Mouse (Mus musculus) adrenal gland, adult (tissue): ENCODE measurements at regions not wholly inside any gene's neighbourhood (a gene's known extent, or its start where the extent isn't known, plus 50 kb on each side); places are given as distances from the start of the nearest gene placed in this dataset.
A peak's percentile ranks its signal among the peaks of the same experiment; 100 is the strongest.

ENCODE experiments used
- DNase-seq, 2 experiments: peaks; one replicate each; pipeline ENCODE4 v3.0.0; 2022 to 2023; ENCODE audit warnings: low spot score in 1 of 2; ENCODE audit not compliant: inconsistent age in 2 of 2

DNA sequence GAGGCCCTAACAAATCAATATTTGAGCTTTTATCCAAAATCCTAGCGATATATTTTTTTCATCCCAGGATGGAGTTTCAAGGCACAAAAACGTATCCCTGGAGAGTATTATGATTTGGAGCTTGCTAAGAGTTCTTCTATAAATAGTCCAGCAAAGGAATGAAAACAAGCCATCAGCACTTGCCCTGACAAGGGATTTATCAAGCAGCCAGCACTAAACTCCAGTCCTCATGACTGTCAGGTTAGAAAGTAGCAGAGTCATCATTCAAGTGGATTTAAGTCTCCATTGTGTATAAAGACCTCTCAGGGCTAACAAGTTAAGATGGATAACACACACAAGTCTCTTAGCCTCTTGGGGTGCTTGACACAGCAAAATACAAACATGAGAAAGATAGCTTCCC lies 148.6 kb upstream of the Ust start:
- DNase-seq: no peak

DNA sequence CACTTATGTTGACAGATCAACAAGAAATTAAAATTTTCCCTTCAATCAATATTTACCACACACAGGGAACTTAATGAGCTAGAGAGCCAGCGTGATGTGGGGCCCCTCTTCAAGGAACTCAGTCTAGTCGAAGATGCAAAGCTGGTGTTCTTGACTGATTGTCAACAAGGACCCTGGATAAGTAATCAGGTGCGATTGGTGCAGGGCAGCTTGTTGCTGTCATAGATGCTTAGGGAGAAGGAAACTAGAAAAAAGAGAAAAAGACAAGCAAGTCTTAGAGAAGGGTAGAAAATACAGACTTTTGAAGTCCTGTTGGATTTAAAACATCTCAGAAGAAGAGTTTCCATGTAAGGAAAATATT lies 140.3 kb upstream of the Ust start:
- DNase-seq: no peak

DNA sequence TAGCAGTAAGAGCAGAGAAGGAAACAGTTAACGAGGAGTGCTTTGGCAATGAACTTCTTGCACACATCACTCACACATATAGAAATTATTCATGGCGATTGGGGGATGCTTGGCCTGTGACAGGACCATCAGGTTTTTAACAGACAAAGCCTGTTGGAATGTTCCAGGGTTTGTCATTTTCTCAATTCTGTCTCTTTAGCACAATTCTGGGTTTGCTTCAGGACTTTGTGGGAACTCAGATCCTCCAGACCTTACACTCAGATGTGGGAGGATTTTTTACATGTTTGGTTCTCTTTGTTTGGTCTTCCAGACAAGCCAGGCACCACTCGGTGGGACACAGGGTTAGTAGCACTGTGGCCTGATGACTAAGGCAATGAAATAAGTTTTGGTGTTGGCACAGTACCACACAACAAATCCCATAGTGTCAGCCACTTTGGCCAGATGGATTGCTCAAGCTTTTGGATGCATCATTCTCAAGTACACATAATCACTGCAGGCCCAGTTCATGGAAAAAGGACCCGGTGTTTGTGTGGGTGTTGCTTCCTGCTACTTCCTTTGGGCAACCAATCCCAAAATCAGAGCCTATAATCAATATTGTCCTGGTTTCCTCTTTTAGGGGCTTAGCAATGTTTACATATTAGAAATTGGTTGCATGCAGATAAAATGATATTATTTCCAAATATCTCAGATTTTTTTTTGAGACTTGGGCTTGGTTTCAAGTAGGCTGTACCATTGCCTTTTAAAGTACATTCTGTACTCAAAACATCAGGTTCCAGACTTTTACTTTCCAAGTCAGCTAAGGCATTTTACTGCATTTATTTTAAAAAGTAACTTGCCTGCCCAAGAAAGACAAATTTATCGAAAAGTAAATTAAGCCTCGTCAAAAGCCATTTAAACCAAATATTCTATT lies 139.7 kb upstream of the Ust start:
- peak; percentile 17 to 85 for DNase-seq

GRCm38 (mm10) chr10:8657176-8658023 lies 138.8 kb upstream of the Ust start:
- peak in 1 of 2 experiments; percentile 67 for DNase-seq

DNA sequence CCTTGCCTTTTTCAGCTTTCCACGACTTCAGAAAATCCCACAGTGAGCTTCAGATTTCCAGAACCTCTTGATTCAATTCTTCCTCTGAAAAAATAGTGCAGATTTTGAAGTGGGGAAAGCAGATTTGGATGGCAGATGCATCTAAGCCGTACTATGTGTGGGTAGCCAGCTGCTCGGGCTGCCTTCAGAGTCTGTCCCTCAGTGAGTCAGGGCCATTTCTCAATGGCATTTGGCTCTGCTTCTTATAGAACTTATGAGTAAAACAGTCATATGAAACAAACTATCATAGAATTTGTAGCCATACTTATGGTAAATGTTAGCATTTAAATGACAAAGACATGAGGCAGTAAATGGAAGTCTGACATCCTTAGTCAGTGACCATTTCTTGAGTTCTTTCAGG lies 135.0 kb upstream of the Ust start:
- DNase-seq: no peak

- no peak for DNase-seq
These were observed 123.6 kb upstream of the Ust start for GRCm38 (mm10) chr10:8642266-8642665.

GRCm38 (mm10) chr10:8624229-8624911 lies 105.7 kb upstream of the Ust start:
- DNase-seq: no peak

DNA sequence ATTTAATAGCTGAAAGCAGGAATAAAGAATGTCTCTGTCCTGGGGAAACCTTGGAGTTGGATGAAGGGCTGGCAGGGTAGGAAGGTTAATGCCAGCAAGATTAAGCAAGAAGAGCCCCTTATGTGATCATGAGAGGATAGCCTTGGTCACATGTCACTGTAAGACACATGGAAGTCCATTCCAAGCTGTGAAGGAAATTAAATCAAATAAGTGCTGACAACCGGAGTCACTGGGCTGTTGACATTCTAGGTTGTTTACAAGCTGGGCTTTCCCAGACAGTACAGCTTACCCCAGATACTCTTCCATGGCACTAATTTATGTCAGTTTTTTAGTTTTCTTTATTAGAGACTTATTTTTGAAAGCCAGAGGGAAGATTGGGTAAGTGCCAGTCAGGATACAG lies 100.1 kb upstream of the Ust start:
- DNase-seq: peak in 1 of 2 experiments; percentile 75

DNA sequence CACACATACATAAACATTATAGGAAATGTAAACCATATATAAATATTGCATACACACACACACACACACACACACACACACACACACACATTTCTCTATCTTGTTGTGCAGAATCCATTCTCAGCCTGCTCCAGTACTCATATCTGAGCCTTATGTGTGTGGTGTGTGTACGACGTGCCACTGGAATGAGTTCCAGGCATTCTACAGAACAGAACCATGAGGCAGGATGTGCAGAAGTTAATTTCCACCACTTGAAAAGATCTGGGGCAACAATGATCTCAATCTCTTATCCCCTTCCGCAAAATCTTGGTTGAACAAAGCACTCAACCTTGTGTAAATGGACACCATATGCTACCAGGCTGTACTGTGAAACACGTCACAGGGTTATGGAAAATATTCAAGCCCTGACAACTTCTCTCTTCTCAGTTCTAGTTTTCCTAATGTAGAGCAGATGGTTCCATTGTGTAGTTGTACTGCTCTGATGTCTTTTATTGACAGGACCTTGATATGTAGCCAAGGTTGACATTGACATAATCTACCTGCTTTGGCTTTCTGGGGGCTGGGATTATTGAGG lies 96.9 kb upstream of the Ust start:
- DNase-seq: no peak

GRCm38 (mm10) chr10:8589871-8590533 lies 71.4 kb upstream of the Ust start:
- DNase-seq: no peak

DNA sequence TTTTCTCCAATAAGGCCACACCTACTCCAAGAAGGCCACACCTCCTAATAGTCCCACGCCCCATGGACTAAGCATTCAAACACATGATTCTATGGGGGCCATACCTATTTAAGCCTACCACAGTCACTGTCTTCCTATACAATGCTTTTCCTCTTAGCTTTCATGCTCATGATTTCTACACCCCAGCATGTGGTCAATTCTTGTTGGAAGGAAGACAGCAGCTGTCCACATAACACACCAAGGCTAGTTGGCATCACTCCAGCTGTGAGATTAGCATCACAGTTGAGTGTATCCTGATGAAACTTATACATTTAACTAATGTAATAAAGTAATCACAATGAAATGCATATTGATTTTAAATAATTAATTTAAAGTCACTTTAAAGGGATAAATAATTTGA lies 70.5 kb upstream of the Ust start:
- DNase-seq: no peak

GRCm38 (mm10) chr10:8584389-8584908 lies 65.8 kb upstream of the Ust start:
- DNase-seq: peak in 1 of 2 experiments; percentile 27

DNA sequence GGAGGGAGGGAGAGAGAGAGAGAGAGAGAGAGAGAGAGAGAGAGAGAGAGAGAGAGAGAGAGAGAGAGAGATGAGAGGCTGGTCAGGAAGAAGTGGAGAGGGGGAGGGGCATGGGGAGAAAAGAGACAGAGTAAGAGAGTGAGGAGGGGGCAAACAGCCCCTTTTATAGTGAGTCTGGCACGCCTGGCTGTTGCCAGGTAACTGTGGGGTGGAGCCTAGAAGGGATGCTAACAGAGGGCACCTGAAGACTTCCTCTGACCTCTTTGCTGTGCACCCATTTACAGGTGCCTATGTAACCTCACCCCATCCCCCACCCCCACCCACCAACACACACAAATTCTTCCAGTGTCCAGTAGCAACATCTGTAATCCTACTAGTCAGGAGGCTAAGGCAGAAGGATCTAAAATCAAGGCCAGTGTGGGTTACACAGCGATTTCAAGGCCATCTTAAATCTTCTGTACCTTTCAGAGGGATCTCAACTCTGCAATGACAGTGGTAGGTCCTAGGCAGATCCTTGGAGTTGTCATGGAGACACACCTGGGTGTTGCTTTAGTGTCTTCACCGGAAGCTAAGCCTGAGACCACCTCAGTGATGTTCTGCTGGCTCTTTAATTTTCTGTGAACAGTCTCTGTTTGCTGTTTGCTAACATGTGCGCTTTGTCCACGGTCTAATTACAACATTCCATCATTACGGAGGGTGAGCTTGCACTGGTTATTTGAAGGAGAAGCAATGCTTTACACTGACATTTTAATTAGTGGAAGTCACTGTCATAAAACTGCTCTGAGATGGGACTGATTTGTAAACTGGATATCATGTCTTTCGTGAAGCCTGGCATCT lies 65.1 kb upstream of the Ust start:
- no peak for DNase-seq

DNA sequence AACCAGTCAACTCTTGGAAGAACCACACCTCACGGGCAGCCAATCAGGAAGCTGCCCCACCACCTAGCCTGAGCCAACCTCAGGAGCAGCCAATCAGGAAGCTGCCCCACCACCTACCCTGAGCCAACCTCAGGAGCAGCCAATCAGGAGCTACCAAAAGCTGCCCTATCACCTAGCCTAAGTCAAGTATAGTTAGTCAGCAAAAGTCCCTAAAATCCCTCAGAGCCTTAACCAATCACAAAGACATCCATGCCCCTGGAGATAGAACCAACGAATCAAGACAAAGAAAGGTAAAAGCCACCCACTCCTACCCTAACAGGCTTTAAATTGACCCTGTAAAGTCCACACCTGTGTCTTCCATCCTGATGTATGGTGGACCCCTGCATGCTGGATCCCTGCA lies 61.7 kb upstream of the Ust start:
- DNase-seq: no peak

DNA sequence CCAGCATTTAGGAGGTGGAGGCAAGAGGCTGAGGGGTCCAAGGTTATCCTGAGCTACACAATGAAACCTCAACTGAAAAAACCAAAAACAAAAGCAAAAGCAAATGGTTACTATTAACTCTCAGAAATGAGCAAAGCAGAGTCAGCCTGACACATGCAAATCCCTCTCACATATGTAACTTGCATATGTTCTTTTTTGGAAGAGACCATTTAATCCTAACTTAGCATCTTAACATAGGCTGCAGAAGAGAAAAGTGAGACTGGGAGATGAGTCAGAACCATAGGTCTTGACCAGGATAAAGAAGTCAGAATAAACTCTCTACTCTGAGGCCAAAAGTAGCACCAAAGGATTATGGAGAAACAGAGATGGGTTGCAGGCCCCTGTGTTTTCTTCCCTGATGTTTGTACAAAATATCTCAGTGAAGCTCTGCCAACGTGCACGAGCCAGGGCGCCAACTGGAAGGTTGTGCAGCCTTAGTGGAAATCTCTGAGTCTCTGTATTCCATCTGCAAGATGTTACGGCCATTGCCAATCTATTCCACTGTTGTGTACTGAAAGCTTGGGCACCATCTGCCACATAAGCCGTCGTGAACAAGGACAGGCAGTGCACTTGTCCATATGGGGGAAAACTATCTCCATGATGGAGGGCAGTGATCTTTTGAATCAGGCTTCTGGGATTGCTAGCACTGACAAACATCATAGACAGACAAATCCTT lies 59.2 kb upstream of the Ust start:
- DNase-seq: no peak
